Mouse (Mus musculus): ENCODE measurements around the gene Dmap1. TPM values are rescaled to one million over a fixed set of nuclear protein-coding genes. Genes with fewer than 3 reads are reported as not detected.

The Dmap1 gene
- polyA plus RNA-seq, 1 experiment from 2014 or later = 64.8 TPM

DNA sequence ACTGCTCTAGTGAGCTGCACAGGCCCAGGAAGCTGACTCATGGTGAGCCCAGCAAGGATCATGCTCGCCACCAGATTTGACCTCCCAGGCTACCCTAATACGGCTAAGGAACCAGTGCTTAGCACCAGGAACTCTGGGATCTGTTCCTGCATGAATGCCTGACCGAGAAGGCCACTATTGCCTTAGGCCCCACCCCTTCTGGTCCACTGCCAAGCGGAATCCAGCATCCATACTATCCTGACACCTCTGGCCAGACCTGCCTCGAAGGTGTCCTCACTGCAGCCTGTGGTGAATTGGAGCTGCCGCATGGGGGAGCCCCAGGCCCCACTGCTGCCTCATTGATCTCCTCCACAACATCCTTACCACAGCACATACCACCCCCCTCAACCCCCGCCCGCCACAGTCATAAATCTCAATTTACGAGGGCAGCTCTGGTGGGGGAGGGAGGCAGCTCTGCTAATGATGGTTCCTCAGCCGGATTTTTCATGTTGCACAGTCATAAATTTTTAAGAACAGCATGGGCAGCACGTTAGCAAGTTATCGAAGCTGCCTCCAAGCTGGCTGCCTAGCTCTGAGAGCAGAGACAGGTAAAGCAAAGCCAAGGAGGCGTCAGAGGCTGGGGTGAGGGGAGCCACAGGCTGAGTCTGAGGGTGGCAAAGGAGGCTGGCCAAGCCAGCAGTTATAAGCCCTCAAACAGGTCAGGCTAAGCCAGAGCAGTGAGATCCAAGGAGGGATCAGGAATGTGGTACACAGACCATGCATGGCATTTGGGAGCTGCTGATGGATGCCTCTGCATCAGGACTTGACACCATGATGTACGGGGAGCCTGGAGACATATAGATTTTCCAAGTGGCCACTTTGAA lies 23.3 kb downstream of the Dmap1 start:
- H3K4me3 ChIP-seq (ENCODE audit: low read length) = no peak overlapping the region
- peaks cover 29% of the 10 kb centered on the region for H3K4me1 ChIP-seq (ENCODE audit: insufficient read depth, low read length)
- 15% methylated on average over 14 of the region's 14 CpGs for WGBS
- no peak overlapping the region for H3K4me2 ChIP-seq (replicated peaks; ENCODE audit: low read depth, low read length)
- no peak overlapping the region for H3K9ac ChIP-seq (replicated peaks; ENCODE audit: low read length)
- H3K27me3 ChIP-seq (ENCODE audit: insufficient read depth, low read length) = no peaks in the 10 kb centered on the region
- H3K27ac ChIP-seq (ENCODE audit: low read length) = 0 out of 2 replicates have a peak overlapping the region, but pooled peaks have one; percentile 17
- peak; percentile 83 for ATAC-seq (ENCODE audit: low FRiP score, low TSS enrichment)
- H3K9me3 ChIP-seq (ENCODE audit: low read length) = no peaks in the 10 kb centered on the region
- no peaks in the 10 kb centered on the region for H3K36me3 ChIP-seq (ENCODE audit: insufficient read depth, low read length)

DNA sequence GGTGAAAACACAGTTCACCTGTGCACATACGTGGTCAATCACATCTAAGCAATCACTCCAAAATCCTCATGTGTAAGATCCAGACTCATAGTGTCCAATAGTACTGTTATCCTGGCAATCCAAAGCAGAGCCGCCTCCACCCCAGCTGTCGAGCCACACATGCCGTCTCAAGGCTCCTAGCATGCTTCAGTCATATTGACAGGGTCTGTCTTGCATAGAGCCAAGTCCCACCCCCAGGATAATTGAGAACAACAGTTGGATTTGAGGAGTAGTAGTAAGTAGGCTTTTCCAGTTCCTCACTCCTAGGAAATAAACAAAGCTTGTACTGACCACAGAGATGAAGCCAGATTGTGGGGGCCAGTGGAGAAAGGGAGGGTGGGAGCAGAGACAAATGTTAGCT lies 24.4 kb downstream of the Dmap1 start:
- Histone ChIP-seq H3K9me3 (ENCODE audit: low read length) (no peaks in the 10 kb centered on the region), H3K4me1 (ENCODE audit: insufficient read depth, low read length) (peaks cover 35% of the 10 kb centered on the region), H3K4me3 (ENCODE audit: low read length) (no peak overlapping the region), H3K4me2 (replicated peaks; ENCODE audit: low read depth, low read length) (no peak overlapping the region), H3K27ac (ENCODE audit: low read length) (no peak overlapping the region), H3K27me3 (ENCODE audit: insufficient read depth, low read length) (no peaks in the 10 kb centered on the region), H3K9ac (replicated peaks; ENCODE audit: low read length) (no peak overlapping the region), H3K36me3 (ENCODE audit: insufficient read depth, low read length) (no peaks in the 10 kb centered on the region)
- no peak for ATAC-seq (ENCODE audit: low FRiP score, low TSS enrichment)
- 68% methylated on average over 4 of the region's 4 CpGs for WGBS

DNA sequence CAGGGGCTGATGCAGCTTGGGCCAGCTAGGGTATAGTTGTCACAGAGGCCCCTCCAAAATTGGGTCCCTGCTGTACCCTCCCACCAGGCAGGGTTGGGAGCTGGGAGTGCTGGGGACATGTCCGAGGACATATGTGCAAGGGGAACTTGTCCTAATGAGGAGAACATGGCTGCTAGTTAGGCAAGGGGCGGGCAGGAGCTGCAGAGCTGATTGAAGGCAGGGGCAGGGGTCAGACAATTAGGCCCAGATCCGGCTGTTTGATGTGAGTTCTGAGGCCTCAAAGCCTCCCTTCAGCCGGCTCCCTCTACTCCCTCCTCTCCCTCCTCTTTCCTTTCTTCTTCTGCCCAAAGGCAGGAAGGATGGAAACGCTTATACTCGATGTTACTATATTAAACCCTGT lies 25.1 kb downstream of the Dmap1 start:
- H3K36me3 ChIP-seq (ENCODE audit: insufficient read depth, low read length) = no peaks in the 10 kb centered on the region
- H3K4me2 ChIP-seq (replicated peaks; ENCODE audit: low read depth, low read length) = no peak overlapping the region
- no peak overlapping the region for H3K4me3 ChIP-seq (ENCODE audit: low read length)
- H3K27ac ChIP-seq (ENCODE audit: low read length) = no peak overlapping the region
- 38% methylated on average over 6 of the region's 6 CpGs for WGBS
- no peak overlapping the region for H3K9ac ChIP-seq (replicated peaks; ENCODE audit: low read length)
- peaks cover 40% of the 10 kb centered on the region for H3K4me1 ChIP-seq (ENCODE audit: insufficient read depth, low read length)
- no peak for ATAC-seq (ENCODE audit: low FRiP score, low TSS enrichment)
- no peaks in the 10 kb centered on the region for H3K9me3 ChIP-seq (ENCODE audit: low read length)
- H3K27me3 ChIP-seq (ENCODE audit: insufficient read depth, low read length) = no peaks in the 10 kb centered on the region

DNA sequence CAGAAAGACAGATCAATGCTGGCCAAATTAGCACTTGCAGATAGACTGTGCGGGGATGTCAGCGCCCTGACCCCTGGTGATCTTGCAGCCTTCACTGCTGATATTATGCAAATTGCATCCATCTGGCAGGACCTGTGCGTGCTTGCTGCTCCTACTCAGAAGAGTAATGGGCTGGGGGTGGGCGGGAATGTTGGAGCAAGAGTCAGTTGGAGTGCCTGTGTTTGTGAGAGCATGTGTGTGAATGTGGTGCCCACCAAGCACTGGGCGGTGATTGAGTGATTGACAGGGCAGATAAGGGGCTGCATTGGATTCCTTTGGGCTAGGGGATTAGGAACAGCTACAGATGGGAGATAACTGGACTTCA lies 26.6 kb downstream of the Dmap1 start:
- Histone ChIP-seq H3K9me3 (ENCODE audit: low read length) (no peaks in the 10 kb centered on the region), H3K4me1 (ENCODE audit: insufficient read depth, low read length) (peaks cover 48% of the 10 kb centered on the region), H3K9ac (replicated peaks; ENCODE audit: low read length) (no peak overlapping the region), H3K27me3 (ENCODE audit: insufficient read depth, low read length) (no peaks in the 10 kb centered on the region), H3K36me3 (ENCODE audit: insufficient read depth, low read length) (no peaks in the 10 kb centered on the region), H3K4me3 (ENCODE audit: low read length) (no peak overlapping the region), H3K27ac (ENCODE audit: low read length) (no peak overlapping the region), H3K4me2 (replicated peaks; ENCODE audit: low read depth, low read length) (no peak overlapping the region)
- ATAC-seq (ENCODE audit: low FRiP score, low TSS enrichment) = no peak
- WGBS = 79% methylated on average over 5 of the region's 5 CpGs

DNA sequence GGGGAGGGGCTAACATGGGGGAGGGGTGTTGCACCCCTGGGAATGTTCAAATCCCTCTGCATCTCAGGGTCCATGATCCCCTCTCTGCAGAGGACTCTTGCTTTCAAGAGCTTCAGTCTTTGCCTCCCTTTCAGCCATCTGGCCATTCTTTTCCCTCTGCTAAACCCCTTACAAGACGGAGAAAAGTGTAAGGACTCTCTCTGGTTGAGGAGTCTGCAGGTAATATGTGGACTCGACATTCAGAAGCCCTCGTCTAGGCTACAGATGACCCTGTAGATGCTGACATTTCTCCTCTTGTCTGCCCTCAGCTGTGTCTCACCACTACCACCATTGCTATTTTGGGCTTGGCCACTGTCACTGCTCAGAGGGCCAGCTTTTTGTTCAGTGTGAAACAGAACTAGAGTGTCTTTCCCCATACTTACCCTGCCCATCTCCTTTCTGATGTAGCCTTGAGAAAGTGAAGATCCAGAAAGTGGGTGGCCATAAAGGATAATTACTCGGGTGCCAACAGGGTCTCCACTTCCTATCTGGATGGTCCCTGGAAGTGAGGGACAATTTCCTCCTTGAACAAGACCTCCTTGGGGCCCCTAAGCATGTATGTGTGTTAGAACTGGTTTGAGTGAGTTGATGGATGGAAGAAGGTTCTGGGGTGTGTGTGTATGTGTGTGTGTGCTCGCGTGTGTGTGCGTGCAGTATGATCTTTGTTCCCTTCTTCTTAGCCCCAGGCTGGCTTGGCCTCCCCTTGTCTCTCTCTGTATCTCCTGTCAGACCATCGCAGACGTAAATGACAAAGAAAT lies 27.2 kb downstream of the Dmap1 start:
- peaks cover 48% of the 10 kb centered on the region for H3K4me1 ChIP-seq (ENCODE audit: insufficient read depth, low read length)
- H3K36me3 ChIP-seq (ENCODE audit: insufficient read depth, low read length) = no peaks in the 10 kb centered on the region
- H3K4me3 ChIP-seq (ENCODE audit: low read length) = no peak overlapping the region
- no peak overlapping the region for H3K4me2 ChIP-seq (replicated peaks; ENCODE audit: low read depth, low read length)
- ATAC-seq (ENCODE audit: low FRiP score, low TSS enrichment) = no peak
- 78% methylated on average over 9 of the region's 9 CpGs for WGBS
- no peak overlapping the region for H3K27ac ChIP-seq (ENCODE audit: low read length)
- no peaks in the 10 kb centered on the region for H3K27me3 ChIP-seq (ENCODE audit: insufficient read depth, low read length)
- H3K9me3 ChIP-seq (ENCODE audit: low read length) = no peaks in the 10 kb centered on the region
- H3K9ac ChIP-seq (replicated peaks; ENCODE audit: low read length) = no peak overlapping the region

DNA sequence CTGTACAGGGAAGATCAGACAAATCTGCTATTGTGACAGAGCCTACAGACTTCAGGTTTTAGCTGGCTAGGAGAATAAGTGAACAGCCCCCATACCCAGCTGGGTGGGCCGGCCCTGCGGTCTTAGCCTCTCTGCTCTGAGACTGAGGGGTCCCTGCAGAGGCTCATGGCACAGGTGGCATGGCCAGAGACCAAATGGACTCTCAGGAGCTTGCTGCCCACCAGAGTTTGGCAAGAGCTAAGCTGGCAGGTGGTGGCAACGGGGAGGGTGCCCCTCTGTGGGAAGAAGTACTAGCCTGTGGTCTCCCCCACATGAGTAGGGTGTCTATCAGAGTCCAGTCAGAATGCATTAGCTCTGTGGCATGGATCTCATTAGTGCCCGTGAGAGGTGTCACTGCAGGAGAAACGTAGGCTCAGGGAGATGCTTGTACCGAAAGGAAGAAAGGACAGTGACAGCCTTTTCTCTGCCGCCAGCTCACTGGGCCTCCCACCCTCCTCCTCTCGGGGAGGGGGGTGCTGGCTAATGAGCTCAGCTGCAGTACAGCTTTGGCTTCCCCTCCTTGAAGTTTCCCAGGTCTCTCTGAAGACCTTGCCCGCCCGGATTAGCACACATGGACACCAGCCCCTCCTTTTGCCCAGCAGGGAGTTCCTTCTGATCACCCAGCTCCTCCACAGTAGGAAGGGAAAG lies 27.9 kb downstream of the Dmap1 start:
- Histone ChIP-seq H3K4me1 (ENCODE audit: insufficient read depth, low read length) (peaks cover 45% of the 10 kb centered on the region), H3K36me3 (ENCODE audit: insufficient read depth, low read length) (no peaks in the 10 kb centered on the region), H3K9me3 (ENCODE audit: low read length) (no peaks in the 10 kb centered on the region), H3K27ac (ENCODE audit: low read length) (no peak overlapping the region), H3K27me3 (ENCODE audit: insufficient read depth, low read length) (no peaks in the 10 kb centered on the region), H3K4me2 (replicated peaks; ENCODE audit: low read depth, low read length) (no peak overlapping the region), H3K4me3 (ENCODE audit: low read length) (no peak overlapping the region), H3K9ac (replicated peaks; ENCODE audit: low read length) (no peak overlapping the region)
- WGBS = 50% methylated on average over 10 of the region's 10 CpGs
- ATAC-seq (ENCODE audit: low FRiP score, low TSS enrichment) = no peak

DNA sequence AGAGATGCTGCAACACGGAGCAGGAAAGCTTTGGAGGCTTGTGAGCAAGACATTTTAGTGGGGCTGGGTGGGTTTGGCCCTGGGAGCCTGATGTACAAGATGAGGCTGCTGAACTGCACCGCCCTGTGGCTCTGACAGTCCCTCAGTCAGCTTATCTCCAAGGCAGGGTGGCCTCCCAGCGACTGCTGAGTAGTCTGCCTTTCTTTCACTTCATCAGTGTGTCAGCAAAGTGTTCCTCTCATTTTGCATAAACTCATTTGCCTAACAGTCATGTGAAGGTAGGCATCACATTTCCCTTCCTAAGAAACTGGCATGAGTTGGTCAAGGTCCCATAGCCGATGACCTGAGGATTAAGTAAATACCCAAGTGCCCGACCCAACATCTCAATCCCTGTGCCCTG lies 29.3 kb downstream of the Dmap1 start:
- ATAC-seq (ENCODE audit: low FRiP score, low TSS enrichment) = no peak
- no peak overlapping the region for H3K9ac ChIP-seq (replicated peaks; ENCODE audit: low read length)
- H3K4me3 ChIP-seq (ENCODE audit: low read length) = no peak overlapping the region
- no peaks in the 10 kb centered on the region for H3K27me3 ChIP-seq (ENCODE audit: insufficient read depth, low read length)
- peaks cover 32% of the 10 kb centered on the region for H3K4me1 ChIP-seq (ENCODE audit: insufficient read depth, low read length)
- H3K27ac ChIP-seq (ENCODE audit: low read length) = no peak overlapping the region
- H3K36me3 ChIP-seq (ENCODE audit: insufficient read depth, low read length) = 0 out of 2 replicates have a peak, but pooled peaks cover 2% of the 10 kb centered on the region
- WGBS = 57% methylated on average over 5 of the region's 5 CpGs
- no peaks in the 10 kb centered on the region for H3K9me3 ChIP-seq (ENCODE audit: low read length)
- H3K4me2 ChIP-seq (replicated peaks; ENCODE audit: low read depth, low read length) = no peak overlapping the region

DNA sequence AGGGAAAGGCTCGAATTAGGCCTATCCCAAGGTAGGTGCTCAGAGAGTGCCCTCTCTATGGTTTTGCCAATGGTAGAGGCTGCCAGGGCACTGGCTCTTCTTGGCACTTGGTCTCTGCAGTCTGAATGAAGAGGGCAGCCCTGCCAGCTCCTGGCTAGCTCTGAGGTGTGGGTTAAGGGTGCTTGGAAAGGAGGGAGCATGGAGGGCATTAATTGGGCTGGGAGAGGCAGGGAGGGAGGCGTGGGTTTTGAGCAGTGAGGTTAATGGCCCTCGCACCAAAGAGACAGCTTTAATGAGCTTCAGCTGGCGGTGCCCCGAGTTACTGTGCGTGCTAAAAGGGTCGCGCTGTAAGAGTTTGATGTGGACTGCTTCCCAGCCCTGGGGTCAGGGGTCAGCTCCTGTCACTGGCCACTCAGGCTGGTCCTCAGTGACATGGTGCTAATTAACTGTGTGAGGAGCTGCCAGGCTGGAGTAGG lies 30.4 kb downstream of the Dmap1 start:
- Histone ChIP-seq H3K27ac (ENCODE audit: low read length) (no peak overlapping the region), H3K4me1 (ENCODE audit: insufficient read depth, low read length) (peaks cover 26% of the 10 kb centered on the region), H3K36me3 (ENCODE audit: insufficient read depth, low read length) (0 out of 2 replicates have a peak, but pooled peaks cover 2% of the 10 kb centered on the region), H3K9me3 (ENCODE audit: low read length) (no peaks in the 10 kb centered on the region), H3K4me3 (ENCODE audit: low read length) (no peak overlapping the region), H3K9ac (replicated peaks; ENCODE audit: low read length) (no peak overlapping the region), H3K4me2 (replicated peaks; ENCODE audit: low read depth, low read length) (no peak overlapping the region), H3K27me3 (ENCODE audit: insufficient read depth, low read length) (0 out of 2 replicates have a peak, but pooled peaks cover 3% of the 10 kb centered on the region)
- ATAC-seq (ENCODE audit: low FRiP score, low TSS enrichment) = peak; percentile 77
- 28% methylated on average over 8 of the region's 8 CpGs for WGBS

DNA sequence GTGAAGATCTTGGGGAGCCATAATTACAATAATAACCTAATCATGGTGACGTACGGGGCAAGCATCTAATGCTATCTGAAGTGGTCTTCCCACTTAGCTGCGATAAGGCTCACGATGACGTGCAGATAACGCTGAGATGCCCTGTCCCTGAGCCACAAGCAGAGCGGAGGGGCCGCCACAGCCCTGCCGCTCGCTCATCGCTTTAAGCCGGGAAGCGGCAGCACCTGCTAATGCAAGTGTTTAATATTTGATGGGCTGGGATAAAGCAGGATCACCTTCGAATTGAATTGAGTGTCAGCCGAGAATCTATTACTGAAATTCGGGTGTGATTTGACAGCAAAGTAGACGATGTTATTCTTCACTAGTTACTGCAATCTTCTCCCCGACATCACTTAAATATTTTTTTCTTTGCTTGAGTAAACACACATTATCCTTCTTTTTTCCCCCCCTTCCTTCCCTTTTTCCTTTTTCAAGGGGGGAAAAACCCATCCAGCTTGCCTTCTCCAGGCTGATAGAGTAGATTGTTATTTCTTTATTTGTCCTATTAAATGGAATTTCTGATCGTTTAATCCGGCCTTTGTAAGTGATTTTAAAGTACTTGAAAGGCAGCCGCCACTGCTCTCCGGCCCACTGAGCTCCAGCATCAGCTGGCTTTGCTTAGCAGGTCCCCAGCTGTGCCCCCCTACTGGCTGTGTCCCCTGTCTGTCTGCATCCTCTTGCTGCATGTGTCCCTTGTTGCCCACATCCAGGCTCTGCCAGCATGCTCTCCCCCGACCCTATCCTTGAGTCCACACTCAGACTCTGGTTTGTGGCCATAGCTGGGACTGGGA lies 34.9 kb downstream of the Dmap1 start:
- Histone ChIP-seq H3K9me3 (ENCODE audit: low read length) (no peaks in the 10 kb centered on the region), H3K9ac (replicated peaks; ENCODE audit: low read length) (no peak overlapping the region), H3K4me1 (ENCODE audit: insufficient read depth, low read length) (peaks cover 25% of the 10 kb centered on the region), H3K4me2 (replicated peaks; ENCODE audit: low read depth, low read length) (no peak overlapping the region), H3K27me3 (ENCODE audit: insufficient read depth, low read length) (0 out of 2 replicates have a peak, but pooled peaks cover 3% of the 10 kb centered on the region), H3K4me3 (ENCODE audit: low read length) (no peak overlapping the region), H3K36me3 (ENCODE audit: insufficient read depth, low read length) (peaks cover 2% of the 10 kb centered on the region; the same call in 1 of the 2 replicates), H3K27ac (ENCODE audit: low read length) (no peak overlapping the region)
- no peak for ATAC-seq (ENCODE audit: low FRiP score, low TSS enrichment)
- 82% methylated on average over 23 of the region's 23 CpGs for WGBS
